Mouse (Mus musculus) MEL (cell line): ENCODE measurements around the gene 4931414P19Rik.

Source experiments
- EP300 ChIP-seq, 2 experiments: IDR thresholded peaks; 2 replicates each; pipeline ENCODE4 v1.6.1; 2011; ENCODE audit warnings: improper control_type of control experiment in 2 of 2, low read length in 2 of 2, low read depth in 1 of 2, mild to moderate bottlenecking in 1 of 2
- GABPA ChIP-seq: IDR thresholded peaks from 2 replicates; pipeline ENCODE4 v1.6.1; 2012; ENCODE audit warnings: low read depth, mild to moderate bottlenecking, inconsistent platforms, low read length, improper control_type of control experiment, moderate library complexity
- GATA1 ChIP-seq: IDR thresholded peaks from 2 replicates; pipeline ENCODE4 v1.6.1; 2011; ENCODE audit warnings: low read depth, low read length, improper control_type of control experiment
- MEF2A ChIP-seq: IDR thresholded peaks from 2 replicates; pipeline ENCODE4 v1.6.1; 2014; ENCODE audit warnings: low read depth, mild to moderate bottlenecking, inconsistent platforms, low read length, improper control_type of control experiment; ENCODE audit not compliant: poor library complexity, insufficient replicate concordance, severe bottlenecking; ENCODE audit errors: extremely low read depth
- POLR2A ChIP-seq, 2 experiments: IDR thresholded peaks; 2 replicates each; pipeline ENCODE4 v1.6.1; 2011 to 2012; ENCODE audit warnings: low read length in 2 of 2, mild to moderate bottlenecking in 2 of 2, control low read depth in 1 of 2, improper control_type of control experiment in 1 of 2, low read depth in 1 of 2, moderate library complexity in 1 of 2; ENCODE audit not compliant: control insufficient read depth in 1 of 2, insufficient read depth in 1 of 2, poor library complexity in 1 of 2
- RAD21 ChIP-seq: IDR thresholded peaks from 2 replicates; pipeline ENCODE4 v1.6.1; 2011; ENCODE audit warnings: mild to moderate bottlenecking, low read depth, low read length, improper control_type of control experiment
- SIN3A ChIP-seq: IDR thresholded peaks from 2 replicates; pipeline ENCODE4 v1.6.1; 2012; ENCODE audit warnings: low read length, improper control_type of control experiment, inconsistent platforms

DNA sequence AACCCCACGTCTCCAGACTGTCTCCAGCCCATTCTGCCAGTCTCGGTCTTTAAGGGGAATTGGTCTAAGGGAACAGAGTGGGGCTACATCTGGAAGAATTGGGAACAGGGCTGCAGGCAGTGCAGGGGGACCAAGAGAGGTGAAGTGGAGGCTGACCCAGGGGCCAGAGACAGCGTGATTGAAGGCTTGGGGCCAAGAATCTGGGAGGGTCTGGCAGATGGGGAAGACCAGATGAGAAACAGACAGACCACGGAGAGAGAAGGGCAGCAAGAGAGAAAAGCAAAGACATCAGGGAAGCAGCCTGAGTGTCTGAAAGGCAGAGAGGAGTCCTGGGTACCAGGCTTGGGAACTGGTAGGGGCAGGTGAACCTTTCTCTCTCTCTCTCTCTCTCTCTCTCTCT, 34.3 kb upstream of the 4931414P19Rik start:
- TF ChIP-seq EP300 (IDR thresholded peaks at IDR 0.05; ENCODE audit: low read depth in 1 of 2, low read length in 2 of 2): no peak
- no peak for TF ChIP-seq GATA1
- no peak for TF ChIP-seq POLR2A (IDR thresholded peaks at IDR 0.05; ENCODE audit: control insufficient read depth in 1 of 2, insufficient read depth in 1 of 2, low read depth in 1 of 2, low read length in 2 of 2, poor library complexity in 1 of 2)
- TF ChIP-seq GABPA: no peak
- TF ChIP-seq MEF2A: no peak
- no peak for TF ChIP-seq SIN3A
- TF ChIP-seq RAD21: no peak
